Mouse (Mus musculus): ENCODE results near the gene 1190002N15Rik.

1190002N15Rik gene

GRCm38 (mm10) chr9:94529987-94530386 is 7.9 kb downstream of the 1190002N15Rik start:
- DNase-seq (ENCODE audit: low read depth, low spot score): no peak

DNA sequence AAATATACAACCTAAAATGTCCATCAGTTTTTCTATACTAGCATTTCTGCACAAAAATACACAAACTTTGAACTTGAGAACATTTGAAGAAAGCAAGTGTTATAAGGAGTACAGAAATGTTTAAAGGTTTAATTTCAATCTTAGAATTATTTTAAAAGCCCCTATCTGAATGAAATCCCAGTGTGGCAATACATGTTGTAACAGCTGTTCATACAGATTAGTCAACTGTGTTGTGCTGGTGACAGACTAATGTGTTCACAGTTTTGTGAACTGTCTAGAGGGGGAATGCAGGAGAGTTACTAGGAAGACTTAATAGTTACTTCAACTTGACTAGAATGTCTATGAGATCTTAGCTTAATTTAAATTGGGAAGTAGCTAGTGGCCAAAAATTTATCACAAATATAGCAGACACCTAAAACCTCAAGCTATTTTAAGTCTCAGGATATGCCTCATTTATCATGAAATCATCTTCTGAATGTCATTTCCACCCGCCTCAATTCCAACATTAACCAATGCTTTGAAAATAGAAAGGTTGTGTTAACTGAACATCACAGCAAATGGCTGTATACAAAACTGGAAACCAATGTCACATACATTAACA is 8.6 kb downstream of the 1190002N15Rik start:
- no peak for DNase-seq (ENCODE audit: low read depth, low spot score)

- DNase-seq (ENCODE audit: low read depth, low spot score): no peak
Measured at GRCm38 (mm10) chr9:94526473-94526872, 11.4 kb downstream of the 1190002N15Rik start.

- no peak for DNase-seq (ENCODE audit: low read depth, low spot score)
Measured at GRCm38 (mm10) chr9:94512246-94512645, 25.6 kb downstream of the 1190002N15Rik start.

DNA sequence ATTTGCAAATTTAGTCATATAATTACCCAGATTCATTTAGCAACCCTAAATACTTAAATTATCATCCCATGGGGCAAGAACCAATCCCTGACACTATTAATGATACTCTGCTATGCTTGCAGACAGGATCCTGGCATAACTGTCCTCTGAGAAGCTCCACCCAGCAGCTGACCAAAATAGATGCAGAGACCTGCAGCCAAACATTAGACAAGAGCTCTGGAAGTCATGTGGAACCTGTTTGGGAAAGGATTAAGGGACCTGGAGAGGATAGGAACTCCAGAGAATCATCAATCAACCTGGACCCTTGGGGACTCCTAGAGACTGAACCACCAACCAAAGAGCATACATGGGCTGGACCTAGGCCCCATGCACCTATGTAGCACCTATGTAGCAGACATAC is 26.7 kb downstream of the 1190002N15Rik start:
- DNase-seq (ENCODE audit: low read depth, low spot score): no peak

GRCm38 (mm10) chr9:94506980-94507379 is 30.9 kb downstream of the 1190002N15Rik start:
- DNase-seq (ENCODE audit: low read depth, low spot score): no peak

- DNase-seq (ENCODE audit: low read depth, low spot score): no peak
Measured at GRCm38 (mm10) chr9:94491467-94491866, 46.4 kb downstream of the 1190002N15Rik start.

GRCm38 (mm10) chr9:94487976-94488375 is 49.9 kb downstream of the 1190002N15Rik start:
- no peak for DNase-seq (ENCODE audit: low read depth, low spot score)

DNA sequence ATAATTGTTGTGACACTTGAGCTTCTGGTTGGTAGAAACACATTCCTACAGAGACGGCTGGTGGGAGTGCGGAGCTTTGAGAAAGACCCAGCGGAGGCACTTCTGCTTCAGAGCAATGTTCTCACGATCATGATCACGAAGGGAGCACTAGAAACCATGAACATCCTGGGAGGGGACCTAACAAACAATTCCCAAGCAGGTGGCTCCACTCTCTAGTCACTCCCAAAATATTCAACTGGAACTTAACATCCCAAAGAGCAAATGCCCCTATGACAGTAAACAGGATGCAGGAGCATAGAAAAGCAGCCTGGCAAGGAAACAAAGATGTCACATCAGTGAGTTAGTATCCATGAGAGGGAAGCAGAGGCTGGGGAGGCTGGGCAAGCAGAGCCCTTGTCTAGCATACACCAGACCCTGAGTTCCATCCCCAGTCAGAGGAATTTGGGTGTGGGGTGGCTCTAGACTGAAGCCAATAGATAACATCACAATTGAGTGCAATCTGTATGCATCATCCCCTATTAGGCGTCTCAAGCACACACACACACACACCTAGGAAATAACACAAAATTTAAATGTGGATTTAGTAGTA is 54.5 kb downstream of the 1190002N15Rik start:
- DNase-seq (ENCODE audit: low read depth, low spot score): no peak

DNA sequence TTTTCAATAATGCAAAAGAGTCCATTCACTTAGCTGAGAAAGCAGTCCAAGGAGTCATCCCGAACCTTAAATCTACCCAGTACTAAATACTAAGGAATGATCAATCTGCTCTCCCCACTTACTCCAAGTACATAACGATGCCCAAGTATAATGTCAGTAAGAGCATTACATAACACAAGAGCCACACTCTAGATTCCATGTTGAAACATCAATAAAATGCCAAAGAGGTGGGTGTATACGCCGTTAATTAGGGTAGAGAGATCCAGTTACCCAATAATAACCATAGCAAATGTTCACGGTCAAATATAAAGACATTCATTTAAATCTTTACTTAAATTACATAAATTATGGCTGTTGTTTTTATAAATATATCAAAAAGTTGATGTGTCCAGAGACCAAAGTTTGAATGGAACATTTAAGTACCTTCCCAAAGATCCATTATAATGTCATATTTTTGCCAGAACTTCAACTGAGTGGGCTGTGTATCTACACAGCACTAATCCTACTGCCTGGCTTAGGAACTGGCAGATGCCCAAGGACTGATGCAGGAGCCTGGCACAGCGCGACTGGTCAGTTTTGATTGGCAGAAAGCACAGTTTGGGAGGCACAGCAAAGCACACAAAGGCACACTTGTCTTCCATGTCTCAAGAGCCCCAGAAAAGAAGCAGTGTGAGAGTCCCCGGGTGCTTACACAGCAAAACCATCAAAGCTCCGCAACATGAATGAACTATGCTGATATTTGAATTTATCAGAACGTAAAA is 55.5 kb downstream of the 1190002N15Rik start:
- peak; percentile 34 for DNase-seq (ENCODE audit: low read depth, low spot score)

GRCm38 (mm10) chr9:94481057-94481456 is 56.8 kb downstream of the 1190002N15Rik start:
- no peak for DNase-seq (ENCODE audit: low read depth, low spot score)

DNA sequence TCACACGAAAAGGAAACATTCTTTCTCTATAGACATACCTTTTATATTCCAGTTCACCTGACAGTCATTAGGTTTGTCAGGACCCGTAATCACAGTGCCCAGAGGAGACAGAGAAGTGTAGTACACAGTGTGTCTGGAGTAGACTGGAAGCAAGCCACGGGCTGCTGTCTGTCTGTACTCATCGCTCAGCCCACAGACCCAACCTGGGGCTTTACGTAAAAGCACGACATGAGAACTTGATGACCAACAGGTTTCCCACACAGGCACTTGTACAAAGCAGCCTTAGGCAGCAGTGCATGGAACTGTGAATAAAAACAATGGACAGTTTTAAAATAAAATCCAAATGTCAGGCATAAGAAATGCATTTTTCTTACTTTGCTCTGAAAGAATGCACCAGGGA is 58.5 kb downstream of the 1190002N15Rik start:
- no peak for DNase-seq (ENCODE audit: low read depth, low spot score)

DNA sequence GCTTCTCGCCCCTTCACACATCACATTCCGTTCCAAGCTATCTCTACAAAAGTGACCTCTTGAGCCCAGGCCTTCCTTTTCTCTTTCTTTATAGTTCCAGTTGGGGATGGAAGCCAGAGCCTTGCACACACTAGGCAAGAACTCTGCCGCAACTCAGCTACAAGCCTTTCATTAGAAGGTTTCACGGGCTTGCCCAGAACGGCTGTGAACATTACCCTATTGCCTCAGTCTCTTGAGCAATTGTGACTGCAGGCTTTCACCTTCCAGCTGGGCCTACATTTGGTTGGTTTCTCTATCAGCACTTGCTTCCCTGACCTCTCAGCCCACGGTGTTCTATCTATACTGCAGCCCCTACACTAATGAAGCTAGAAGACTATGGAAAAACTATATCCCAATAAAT is 58.9 kb downstream of the 1190002N15Rik start:
- no peak for DNase-seq (ENCODE audit: low read depth, low spot score)

DNA sequence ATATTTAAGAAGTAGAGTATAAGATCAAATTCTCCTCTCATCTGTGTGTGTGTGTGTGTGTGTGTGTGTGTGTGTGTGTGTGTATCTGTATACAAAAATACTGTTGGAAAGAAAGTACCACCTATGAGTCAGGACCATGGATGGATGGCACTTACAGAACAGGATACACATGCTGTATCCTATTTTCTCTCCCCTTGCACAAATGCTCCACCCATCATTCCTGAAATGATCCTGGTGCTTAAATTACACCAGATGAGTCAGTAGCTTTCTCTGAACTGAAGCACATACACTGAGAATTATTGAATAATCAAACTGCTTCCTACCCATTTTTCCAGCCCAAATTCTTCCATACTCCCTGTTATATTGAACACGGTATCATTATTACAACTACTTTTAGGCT is 61.9 kb downstream of the 1190002N15Rik start:
- no peak for DNase-seq (ENCODE audit: low read depth, low spot score)

DNA sequence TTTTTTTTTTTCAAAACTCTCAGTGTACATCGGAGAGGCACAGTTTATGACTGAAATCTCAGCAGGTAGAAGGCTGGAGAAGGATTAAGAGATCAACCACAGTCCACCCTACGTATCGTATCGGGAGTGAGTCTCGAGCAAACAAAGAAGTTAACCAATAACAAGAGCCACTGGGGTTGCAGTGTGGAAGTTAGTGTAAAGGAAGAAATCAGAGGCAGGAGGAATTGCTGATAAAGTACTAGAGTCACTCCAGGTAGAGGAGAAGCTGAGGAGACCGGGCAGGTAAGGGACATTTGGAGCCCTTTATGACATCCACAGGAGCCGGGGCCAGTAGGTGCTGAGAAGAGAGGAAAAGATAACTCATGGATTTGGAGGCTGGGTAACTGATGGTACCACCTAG is 64.0 kb downstream of the 1190002N15Rik start:
- DNase-seq (ENCODE audit: low read depth, low spot score): no peak

DNA sequence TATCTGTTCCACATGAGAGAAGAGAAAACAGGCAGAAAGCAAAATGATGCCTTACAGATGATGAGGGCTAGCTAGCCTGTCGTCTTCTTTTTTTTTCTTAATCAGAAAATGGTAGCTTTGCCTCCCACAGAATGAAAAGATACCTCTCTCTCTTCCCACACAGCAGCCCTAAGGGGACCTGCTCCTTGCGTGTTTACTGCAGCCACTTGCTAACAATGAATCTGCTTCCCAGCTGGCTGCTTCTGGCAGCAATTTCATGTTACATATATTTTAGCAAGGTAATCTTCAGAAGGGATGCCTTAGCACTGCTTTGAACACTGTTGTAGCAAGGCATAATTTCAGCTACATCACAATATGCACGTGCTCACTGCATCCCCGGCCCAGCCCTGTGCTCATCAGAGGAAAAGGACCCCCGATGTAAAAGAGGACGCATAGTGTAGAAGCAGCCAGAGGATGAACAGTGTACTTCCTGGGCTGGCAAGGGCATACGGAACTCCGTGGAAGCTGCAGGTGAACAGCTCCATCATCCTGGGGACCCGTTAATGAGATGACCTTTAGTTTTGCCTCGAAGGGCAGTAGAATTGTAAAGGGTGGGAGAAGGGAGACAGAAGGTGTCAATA is 64.8 kb downstream of the 1190002N15Rik start:
- DNase-seq (ENCODE audit: low read depth, low spot score): no peak

DNA sequence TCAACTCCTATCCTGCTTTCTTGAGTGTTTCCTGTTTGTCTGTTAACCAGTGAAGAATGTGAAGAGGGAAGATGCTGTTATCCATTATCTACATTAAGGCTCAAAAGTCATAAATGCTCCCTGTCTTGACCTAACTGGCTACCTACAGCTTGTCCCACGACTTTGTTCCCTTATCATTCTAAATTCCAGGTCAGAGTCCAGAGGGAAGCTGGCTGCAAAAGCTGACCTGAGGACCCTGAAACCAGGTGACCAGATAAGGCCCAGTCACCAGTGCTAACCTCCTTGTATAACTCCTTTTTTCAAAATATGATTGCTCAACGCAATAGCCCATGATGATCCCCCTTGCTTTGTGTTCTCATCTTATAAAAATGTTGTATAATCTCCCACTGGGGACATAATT is 66.4 kb downstream of the 1190002N15Rik start:
- no peak for DNase-seq (ENCODE audit: low read depth, low spot score)

All from retina, postnatal 7 days (tissue).